Mouse (Mus musculus) myocyte (in vitro differentiated cells): ENCODE results near the gene 2700049A03Rik. TPM values are rescaled to one million over a fixed set of nuclear protein-coding genes. Genes with fewer than 3 reads are reported as not detected.

Experiments
- H3K27me3 ChIP-seq: one replicate; pipeline ENCODE4 v1.6.1; 2011; ENCODE audit not compliant: control insufficient read depth, insufficient read depth, insufficient read length
- H3K36me3 ChIP-seq: one replicate; pipeline ENCODE4 v1.6.1; 2011; ENCODE audit not compliant: control insufficient read depth, insufficient read depth
- H3K4me2 ChIP-seq: one replicate; pipeline ENCODE4 v1.6.1; 2011; ENCODE audit warnings: low read depth, control low read depth
- H3K4me3 ChIP-seq: one replicate; pipeline ENCODE4 v1.5.1; 2011; ENCODE audit warnings: mild to moderate bottlenecking, control low read depth, moderate library complexity
- H3K79me2 ChIP-seq: one replicate; pipeline ENCODE4 v1.6.1; 2011; ENCODE audit not compliant: control insufficient read depth, insufficient read depth
- H3ac ChIP-seq: one replicate; pipeline ENCODE4 v1.6.1; 2011; ENCODE audit not compliant: control insufficient read depth, insufficient read length
- CEBPB ChIP-seq: IDR thresholded peaks from 2 replicates; pipeline ENCODE4 v1.6.1; 2011; ENCODE audit warnings: mild to moderate bottlenecking, moderate library complexity; ENCODE audit not compliant: poor library complexity, insufficient read depth, severe bottlenecking
- E2F4 ChIP-seq: IDR thresholded peaks from one replicate; pipeline ENCODE4 v1.6.1; 2011; ENCODE audit warnings: mild to moderate bottlenecking, control low read depth, moderate library complexity; ENCODE audit not compliant: insufficient read depth
- MAX ChIP-seq: IDR thresholded peaks from one replicate; pipeline ENCODE4 v1.6.1; 2011; ENCODE audit warnings: low read depth, mild to moderate bottlenecking, control low read depth
- MYOD1 ChIP-seq, 3 experiments: IDR thresholded peaks; one replicate each; pipeline ENCODE4 v1.6.1; 2011; ENCODE audit warnings: control low read depth in 2 of 3, low read depth in 2 of 3, mild to moderate bottlenecking in 2 of 3, moderate library complexity in 1 of 3; ENCODE audit not compliant: insufficient read length in 2 of 3, control insufficient read depth in 1 of 3
- MYOG ChIP-seq, 3 experiments: IDR thresholded peaks; one replicate each; pipeline ENCODE4 v1.6.1; 2011; ENCODE audit warnings: control low read depth in 2 of 3, low read depth in 2 of 3, mild to moderate bottlenecking in 2 of 3; ENCODE audit not compliant: insufficient read length in 2 of 3, control insufficient read depth in 1 of 3, insufficient read depth in 1 of 3
- POLR2A ChIP-seq: IDR thresholded peaks from one replicate; pipeline ENCODE4 v1.6.1; 2011; ENCODE audit warnings: low read depth, mild to moderate bottlenecking, control low read depth, moderate library complexity; ENCODE audit not compliant: insufficient read length
- POLR2AphosphoS2 ChIP-seq: IDR thresholded peaks from one replicate; pipeline ENCODE4 v1.6.1; 2011; ENCODE audit warnings: low read depth, control low read depth; ENCODE audit not compliant: insufficient read length
- REST ChIP-seq: IDR thresholded peaks from one replicate; pipeline ENCODE4 v1.6.1; 2011; ENCODE audit warnings: mild to moderate bottlenecking, control low read depth, moderate library complexity; ENCODE audit not compliant: insufficient read depth, insufficient read length
- SRF ChIP-seq: IDR thresholded peaks from one replicate; pipeline ENCODE4 v1.6.1; 2011; ENCODE audit warnings: low read depth; ENCODE audit not compliant: control insufficient read depth, insufficient read length
- TCF12 ChIP-seq: IDR thresholded peaks from one replicate; pipeline ENCODE4 v1.6.1; 2011; ENCODE audit warnings: mild to moderate bottlenecking, control low read depth; ENCODE audit not compliant: poor library complexity, insufficient read depth, severe bottlenecking
- TCF3 ChIP-seq: IDR thresholded peaks from one replicate; pipeline ENCODE4 v1.6.1; 2011; ENCODE audit warnings: low read depth, control low read depth; ENCODE audit not compliant: insufficient read length
- USF1 ChIP-seq: IDR thresholded peaks from one replicate; pipeline ENCODE4 v1.6.1; 2011; ENCODE audit warnings: low read depth, mild to moderate bottlenecking, control low read depth, moderate library complexity
- polyA plus RNA-seq: library from polyadenylated mRNA; unstranded; fragments of >200 nt; fragmentation: generic; extraction: Trizol; gene quantifications from one replicate; pipeline ENCODE4 v1.2.1, GENCODE M21; 2012; ENCODE audit warnings: missing spikeins

2700049A03Rik gene
- polyA plus RNA-seq, 1 experiment = 1.9 TPM

DNA sequence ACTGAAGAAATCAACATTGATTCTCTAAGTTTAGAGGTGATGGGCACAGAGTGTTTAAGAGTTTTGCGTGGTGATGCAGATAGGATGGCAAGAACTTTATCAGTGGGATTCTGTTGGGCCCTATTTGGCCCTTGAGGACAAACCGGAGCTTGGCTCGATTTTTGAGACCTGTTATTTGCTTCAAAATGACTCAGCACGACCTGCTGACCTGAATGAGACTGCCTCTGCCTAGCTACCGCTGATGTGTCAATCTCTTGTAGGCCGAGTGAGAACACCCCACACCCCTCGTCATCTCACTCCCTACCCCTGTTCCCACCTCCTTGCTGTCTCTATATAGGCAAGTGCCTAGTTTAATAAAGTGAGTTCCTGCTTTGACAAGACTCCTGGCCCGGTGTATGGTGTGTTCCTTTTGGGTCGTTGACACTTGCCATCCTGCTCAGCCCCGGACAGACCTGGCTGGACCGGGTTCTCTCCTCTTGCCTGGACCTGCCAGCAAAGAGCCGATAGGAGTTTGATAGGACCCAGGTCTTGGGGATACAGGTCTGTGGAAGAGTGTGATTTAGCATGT lies 144.6 kb downstream of the 2700049A03Rik start:
- H3K4me3 ChIP-seq = no peak overlapping the region
- no peak overlapping the region for H3ac ChIP-seq
- no peaks in the 10 kb centered on the region for H3K27me3 ChIP-seq
- no peaks in the 10 kb centered on the region for H3K79me2 ChIP-seq
- H3K36me3 ChIP-seq = no peaks in the 10 kb centered on the region
- H3K4me2 ChIP-seq = no peak overlapping the region
- TF ChIP-seq TCF3 (no peak), REST (no peak)

DNA sequence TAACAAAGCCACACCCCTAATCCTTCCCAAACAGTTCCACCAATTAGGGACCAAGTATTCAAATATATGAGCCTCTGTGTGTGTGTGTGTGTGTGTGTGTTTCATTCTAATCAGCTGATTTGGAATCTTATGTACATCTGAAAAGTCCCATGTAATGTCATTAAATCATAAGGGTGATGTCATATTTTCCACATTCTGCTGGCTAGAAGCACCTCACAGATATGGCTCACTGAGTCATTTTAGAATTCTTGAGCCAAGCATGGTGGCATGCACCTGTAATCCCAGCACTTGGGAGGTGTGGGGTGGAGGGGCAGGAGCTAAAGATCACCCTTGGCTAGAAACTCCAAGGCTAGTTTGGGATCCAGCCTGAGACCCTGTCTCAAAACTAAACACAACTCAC lies 148.8 kb downstream of the 2700049A03Rik start:
- TF ChIP-seq MAX (no peak), MYOG (IDR thresholded peaks at IDR 0.05; ENCODE audit: control insufficient read depth in 1 of 3, insufficient read depth in 1 of 3, insufficient read length in 2 of 3, low read depth in 2 of 3) (no peak), TCF12 (no peak), POLR2AphosphoS2 (no peak), POLR2A (no peak), SRF (no peak), REST (no peak), CEBPB (no peak), TCF3 (no peak), MYOD1 (IDR thresholded peaks at IDR 0.05; ENCODE audit: control insufficient read depth in 1 of 3, insufficient read length in 2 of 3, low read depth in 2 of 3) (no peak), E2F4 (no peak), USF1 (no peak)

DNA sequence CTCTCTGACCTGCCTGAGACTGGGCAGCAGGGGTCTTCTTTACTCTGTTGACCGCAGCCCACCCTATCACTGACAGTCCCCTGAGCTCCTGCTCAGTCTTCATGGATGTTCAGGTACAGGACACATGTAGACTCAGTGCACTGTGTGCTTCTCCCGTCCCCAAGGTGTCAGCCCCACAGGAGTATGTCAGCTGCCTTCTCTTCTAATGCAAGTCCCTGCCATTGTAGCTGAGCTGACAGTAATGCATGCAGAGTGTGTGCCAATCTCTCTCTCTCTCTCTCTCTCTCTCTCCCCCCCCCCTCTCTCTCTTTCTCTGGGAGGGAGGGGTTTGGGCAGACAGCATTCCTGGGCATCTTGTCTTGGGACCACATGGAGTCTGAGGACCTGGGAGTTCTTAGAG lies 153.8 kb downstream of the 2700049A03Rik start:
- Histone ChIP-seq H3K27me3 (peaks cover 6% of the 10 kb centered on the region), H3ac (no peak overlapping the region), H3K36me3 (no peaks in the 10 kb centered on the region), H3K4me3 (no peak overlapping the region), H3K4me2 (no peak overlapping the region), H3K79me2 (no peaks in the 10 kb centered on the region)
- no peak for TF ChIP-seq POLR2AphosphoS2
- TF ChIP-seq TCF12 = no peak
- no peak for TF ChIP-seq E2F4
- no peak for TF ChIP-seq SRF
- no peak for TF ChIP-seq REST
- TF ChIP-seq MAX = no peak
- TF ChIP-seq CEBPB = no peak
- TF ChIP-seq TCF3 = no peak
- no peak for TF ChIP-seq USF1
- TF ChIP-seq POLR2A = no peak
- TF ChIP-seq MYOG (IDR thresholded peaks at IDR 0.05; ENCODE audit: control insufficient read depth in 1 of 3, insufficient read depth in 1 of 3, insufficient read length in 2 of 3, low read depth in 2 of 3) = no peak
- TF ChIP-seq MYOD1 (IDR thresholded peaks at IDR 0.05; ENCODE audit: control insufficient read depth in 1 of 3, insufficient read length in 2 of 3, low read depth in 2 of 3) = no peak

More for the DNA sequence above, 148.8 kb downstream of the 2700049A03Rik start:
- H3ac ChIP-seq = no peak overlapping the region
- no peak overlapping the region for H3K4me2 ChIP-seq
- H3K4me3 ChIP-seq = no peak overlapping the region
- H3K36me3 ChIP-seq = no peaks in the 10 kb centered on the region
- no peaks in the 10 kb centered on the region for H3K79me2 ChIP-seq
- peaks cover 3% of the 10 kb centered on the region for H3K27me3 ChIP-seq

Other genes with a start within 250 kb of the 2700049A03Rik start
- gene Actr10, start 199.0 kb upstream of the 2700049A03Rik start, polyA plus RNA-seq = 123 TPM
- gene Psma3, start 162.2 kb upstream of the 2700049A03Rik start, polyA plus RNA-seq = 210 TPM
- gene Arid4a, start 120.9 kb upstream of the 2700049A03Rik start, polyA plus RNA-seq = 1.7 TPM
- gene Tomm20l, start 25.4 kb upstream of the 2700049A03Rik start, polyA plus RNA-seq = not detected
- 38.0 TPM for gene Timm9, start 164 bp upstream of the 2700049A03Rik start, polyA plus RNA-seq
- 1.0 TPM for gene Dact1, start 173.0 kb downstream of the 2700049A03Rik start, polyA plus RNA-seq